Mouse (Mus musculus) frontal cortex, adult 2 months (tissue): Measurements from ENCODE around the gene Ccdc85c. TPM values are rescaled to one million over a fixed set of nuclear protein-coding genes. Genes with fewer than 3 reads are reported as not detected.
A peak's percentile ranks its signal among the peaks of the same experiment; 100 is the strongest.

Source experiments
- DNase-seq, 2 experiments: peaks; one replicate each; pipeline ENCODE4 v3.0.0; 2022; ENCODE audit warnings: low spot score in 1 of 2; ENCODE audit errors: extremely low spot score in 1 of 2
- polyA plus RNA-seq: library from polyadenylated mRNA; depleted of rRNA; stranded (reverse); fragments of >200 nt; gene quantifications from 2 replicates; pipeline ENCODE4 v1.2.3, GENCODE M21; 2012; rRNA removed

Ccdc85c gene
- polyA plus RNA-seq: 44.2 and 44.8 TPM in 2 replicates

DNA sequence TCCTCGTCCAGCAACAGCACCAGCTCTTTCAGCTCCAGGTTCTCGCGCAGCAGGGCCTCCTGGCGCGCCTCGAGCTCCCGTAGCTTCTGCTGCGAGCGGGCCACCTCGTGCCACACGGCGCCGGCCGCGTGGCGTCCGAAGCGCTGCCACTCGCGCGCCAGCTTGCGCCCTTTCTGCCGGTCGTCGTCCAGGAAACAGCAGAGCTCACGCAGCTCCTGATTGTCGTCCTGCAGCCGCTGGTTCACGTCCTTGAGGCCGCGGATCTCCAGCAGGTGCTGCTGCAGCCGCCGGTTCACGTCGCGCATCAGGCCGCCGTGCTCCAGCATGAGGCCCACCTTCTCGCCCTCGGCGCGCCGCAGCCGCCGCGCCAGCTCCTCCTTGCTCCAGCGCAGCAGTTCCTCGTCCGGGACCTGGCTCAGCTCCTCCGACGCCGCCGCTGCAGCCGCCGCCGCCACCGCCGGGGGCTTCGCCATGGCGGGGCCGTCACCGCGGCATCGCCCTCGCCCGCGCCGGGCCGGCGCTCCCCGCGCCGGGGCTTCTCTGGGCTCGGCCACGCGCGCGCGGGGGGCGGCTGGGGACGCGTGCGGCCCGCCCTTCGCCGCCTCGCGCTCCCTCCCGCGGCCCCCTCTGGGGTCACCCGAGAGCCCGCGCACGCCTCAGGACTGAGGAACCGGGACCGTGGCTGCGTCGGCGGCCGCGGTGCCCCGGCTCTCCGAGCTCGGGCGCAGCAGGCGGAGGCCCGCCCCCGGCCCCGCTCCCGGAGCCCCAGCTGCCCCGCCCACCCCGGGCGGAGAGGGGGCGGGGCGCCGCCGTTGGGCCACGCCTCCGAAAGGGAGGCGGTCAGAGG is at the start of gene Ccdc85c:
Gene Ccdc85c (minus strand): TSS at position 765 of the 847 bp plus-strand sequence.
- DNase-seq: peak in 1 of 2 experiments; percentile 35

- DNase-seq: no peak
These were observed 44.9 kb upstream of the Ccdc85c start for GRCm38 (mm10) chr12:108320096-108320495.

GRCm38 (mm10) chr12:108318499-108318898 is 43.3 kb upstream of the Ccdc85c start:
- DNase-seq: no peak

DNA sequence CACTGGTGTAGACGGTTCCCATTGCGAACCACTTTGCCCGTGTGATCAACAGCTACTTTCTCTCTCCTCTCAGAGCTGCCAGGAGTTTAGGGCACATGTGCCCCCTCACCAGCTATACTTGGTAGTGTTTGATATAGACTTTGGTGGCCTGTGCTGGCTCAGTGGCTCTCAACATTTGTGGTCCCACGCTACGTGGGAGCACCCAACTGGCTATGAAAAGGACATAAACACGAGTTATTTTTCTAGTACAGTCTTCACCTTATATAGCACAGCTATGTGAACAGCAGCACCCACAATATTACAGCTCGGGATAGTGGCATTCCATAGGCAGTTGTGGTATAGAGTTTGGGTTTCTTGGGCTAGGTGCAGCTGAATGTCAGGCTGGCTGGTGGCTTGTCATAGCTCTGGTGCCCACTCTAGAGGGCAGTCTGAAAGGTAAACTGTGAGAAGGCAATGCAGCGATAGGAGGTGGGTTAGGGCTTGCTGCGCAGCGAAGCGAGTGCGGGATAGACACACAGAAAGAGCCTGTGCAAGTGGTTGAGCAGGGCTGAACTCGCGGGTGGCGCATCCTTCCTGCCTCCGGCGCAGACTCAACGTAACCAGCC is 42.7 kb upstream of the Ccdc85c start:
- DNase-seq: no peak

DNA sequence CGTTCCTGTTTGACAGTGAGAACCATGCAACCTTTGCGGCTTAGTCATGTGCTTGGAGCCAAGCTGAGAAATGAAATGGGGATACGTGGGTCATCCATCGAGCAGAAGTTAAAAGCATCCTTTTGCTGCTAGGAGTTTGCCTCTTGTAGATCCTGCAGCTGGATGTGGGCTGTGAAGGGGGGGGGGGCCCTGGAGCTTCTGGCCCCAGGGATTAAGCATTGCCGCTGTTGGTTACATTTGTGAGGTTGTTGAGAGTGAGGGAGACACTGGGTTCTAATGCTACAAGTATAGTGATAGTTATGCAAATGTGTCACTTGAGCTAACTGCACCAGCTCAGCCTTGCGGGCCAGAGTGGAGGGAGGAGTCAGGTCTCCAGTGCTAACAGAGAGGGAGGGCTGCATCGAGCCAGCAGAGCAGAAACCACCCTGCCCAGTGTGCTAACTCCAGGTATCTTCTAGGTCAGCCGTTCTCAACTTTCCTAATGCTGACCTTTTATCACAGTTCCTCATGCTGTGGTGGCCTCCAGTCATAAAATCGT is 42.0 kb upstream of the Ccdc85c start:
- no peak for DNase-seq

DNA sequence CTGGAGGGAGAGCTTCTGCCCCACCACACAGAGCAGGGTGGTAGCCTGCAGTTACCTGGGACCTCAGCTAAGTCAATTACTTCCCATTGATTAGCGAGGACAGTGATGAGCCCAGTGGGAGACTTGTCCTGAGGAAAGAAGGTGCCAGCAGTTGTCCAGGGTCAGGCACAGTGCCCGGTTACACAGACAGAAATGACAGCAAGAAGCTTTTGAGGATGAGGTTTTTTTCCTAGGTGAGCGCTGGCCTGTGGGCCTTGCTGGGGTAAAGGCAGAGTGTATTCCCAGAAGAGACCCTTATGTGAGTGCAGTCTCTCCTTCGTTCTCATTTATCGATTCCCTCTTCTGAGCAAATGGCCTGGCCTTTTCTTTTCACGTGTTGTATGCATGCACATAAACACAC is 41.4 kb upstream of the Ccdc85c start:
- no peak for DNase-seq

DNA sequence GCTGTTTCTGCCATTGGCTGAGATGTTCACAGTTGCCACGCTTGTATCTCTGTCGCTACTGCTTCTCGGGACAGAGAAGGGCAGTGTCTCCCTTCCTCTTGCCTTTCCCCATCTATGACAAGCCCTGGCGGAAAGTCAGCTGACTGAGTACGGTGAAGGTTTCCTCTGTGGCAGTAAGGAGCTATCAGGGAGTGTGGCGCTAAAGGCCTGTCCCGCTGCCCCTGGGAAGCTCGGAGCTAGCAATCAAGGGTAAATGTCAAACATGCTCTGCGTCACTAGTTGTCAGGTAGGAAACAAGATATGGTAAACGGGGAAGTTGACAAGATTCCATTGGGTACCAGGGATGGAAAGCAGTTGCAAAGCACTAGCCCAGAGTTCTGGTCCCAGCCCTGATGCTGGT is 40.6 kb upstream of the Ccdc85c start:
- DNase-seq: no peak

- DNase-seq: no peak
These were observed 38.1 kb upstream of the Ccdc85c start for GRCm38 (mm10) chr12:108313244-108313772.

GRCm38 (mm10) chr12:108312432-108312851 is 37.2 kb upstream of the Ccdc85c start:
- DNase-seq: no peak

- no peak for DNase-seq
These were observed 36.6 kb upstream of the Ccdc85c start for GRCm38 (mm10) chr12:108311741-108312290.

GRCm38 (mm10) chr12:108310456-108311027 is 35.3 kb upstream of the Ccdc85c start:
- DNase-seq: no peak

- no peak for DNase-seq
These were observed 34.8 kb upstream of the Ccdc85c start for GRCm38 (mm10) chr12:108310041-108310440.

- DNase-seq: no peak
These were observed 34.0 kb upstream of the Ccdc85c start for GRCm38 (mm10) chr12:108309116-108309794.

DNA sequence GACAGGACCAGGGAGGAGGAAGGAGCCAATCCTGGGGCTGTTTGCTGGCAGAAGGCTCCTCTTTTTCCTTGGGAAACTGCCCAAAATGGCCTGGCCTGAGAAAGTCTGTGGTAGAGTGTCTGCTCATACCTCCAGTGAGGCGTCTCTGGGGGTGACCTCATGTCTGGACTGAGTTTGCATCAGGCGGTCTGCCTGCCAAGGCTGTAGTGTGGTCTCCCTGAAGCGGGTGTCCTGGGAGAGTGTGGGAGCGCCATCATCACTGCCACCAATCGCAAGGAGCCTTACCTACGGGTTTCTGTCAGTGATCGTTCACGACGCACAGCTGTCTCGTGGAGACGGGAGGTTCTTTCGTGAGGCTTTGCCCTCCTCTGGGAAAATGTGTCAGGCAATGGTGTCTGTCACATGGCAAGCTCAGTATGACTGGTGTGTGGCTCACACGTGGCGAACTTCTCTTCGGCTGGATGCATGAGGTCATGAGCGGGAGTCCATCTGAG is 33.2 kb upstream of the Ccdc85c start:
- DNase-seq: no peak

DNA sequence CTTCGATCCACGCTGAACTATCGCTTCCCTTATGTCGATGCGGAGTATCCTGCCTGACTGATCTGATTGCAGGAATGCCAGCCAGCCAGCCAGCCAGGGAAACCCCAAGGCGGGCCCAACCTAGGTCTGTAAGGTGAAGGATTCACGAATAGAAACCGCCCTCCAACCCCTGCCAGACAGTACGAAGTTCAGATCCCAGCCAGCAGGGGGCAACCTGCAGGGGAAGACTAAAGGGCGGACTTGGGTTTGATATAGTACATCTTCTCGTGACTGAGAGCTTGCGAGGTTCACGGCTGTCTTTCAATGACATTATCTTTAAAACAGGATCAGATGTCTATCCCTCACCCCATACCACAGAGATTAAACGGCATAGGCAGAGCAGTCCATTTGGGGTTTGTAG is 32.3 kb upstream of the Ccdc85c start:
- peak in 1 of 2 experiments; percentile 71 for DNase-seq

GRCm38 (mm10) chr12:108305812-108306794 is 30.9 kb upstream of the Ccdc85c start, which contains the start of gene Hhipl1:
TSS of gene Hhipl1 (plus strand) at chr12:108306270.
- DNase-seq: no peak

DNA sequence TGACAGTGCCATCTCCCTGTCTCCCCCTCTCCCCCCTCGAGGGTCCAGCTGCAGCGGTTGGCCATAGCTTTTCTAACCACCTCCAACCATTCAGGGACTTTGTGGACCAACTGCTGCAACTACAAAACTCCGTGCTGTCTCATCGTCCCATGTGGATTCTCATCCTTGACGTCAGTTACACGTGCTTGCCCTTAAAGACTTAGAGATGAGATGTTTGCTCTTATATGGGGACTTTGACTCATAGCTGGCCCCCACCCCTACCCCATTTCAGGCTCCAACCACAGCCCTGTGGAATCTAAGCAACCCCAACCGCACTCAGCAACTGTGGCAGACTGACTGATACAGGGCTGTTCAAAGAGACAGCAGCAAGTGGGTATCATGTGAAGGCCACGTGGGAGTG is 29.9 kb upstream of the Ccdc85c start:
- no peak for DNase-seq

DNA sequence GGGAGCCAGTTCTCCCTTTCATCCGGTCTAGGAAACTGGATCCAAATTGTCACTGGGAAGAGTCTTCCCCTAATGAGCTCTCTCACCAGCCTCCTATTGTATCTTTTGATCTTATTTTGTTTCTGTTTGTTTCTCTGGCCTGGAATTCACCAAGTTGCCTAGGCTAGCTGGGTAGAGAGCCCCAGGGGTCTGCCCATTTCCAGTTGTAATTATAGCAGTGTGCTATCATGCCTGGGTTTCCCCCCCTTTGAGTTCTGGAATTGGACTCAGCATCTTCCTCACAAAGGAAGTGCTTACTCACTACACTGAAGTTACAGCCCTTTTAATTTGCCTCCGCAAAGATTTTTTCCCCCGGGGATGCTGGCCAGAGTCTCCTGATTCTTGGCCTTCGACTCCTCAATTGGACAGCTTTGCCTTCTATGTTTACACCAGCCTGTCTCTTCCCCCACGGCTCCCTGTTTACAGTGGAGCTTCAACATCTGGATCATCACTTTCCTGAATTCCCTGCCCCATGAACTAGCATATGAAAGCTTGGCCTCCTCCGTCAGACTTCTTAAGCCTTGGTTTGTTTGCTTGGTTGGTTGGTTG is 28.6 kb upstream of the Ccdc85c start:
- DNase-seq: no peak
